Mouse (Mus musculus): Measurements from ENCODE around the gene Syt5.

DNA sequence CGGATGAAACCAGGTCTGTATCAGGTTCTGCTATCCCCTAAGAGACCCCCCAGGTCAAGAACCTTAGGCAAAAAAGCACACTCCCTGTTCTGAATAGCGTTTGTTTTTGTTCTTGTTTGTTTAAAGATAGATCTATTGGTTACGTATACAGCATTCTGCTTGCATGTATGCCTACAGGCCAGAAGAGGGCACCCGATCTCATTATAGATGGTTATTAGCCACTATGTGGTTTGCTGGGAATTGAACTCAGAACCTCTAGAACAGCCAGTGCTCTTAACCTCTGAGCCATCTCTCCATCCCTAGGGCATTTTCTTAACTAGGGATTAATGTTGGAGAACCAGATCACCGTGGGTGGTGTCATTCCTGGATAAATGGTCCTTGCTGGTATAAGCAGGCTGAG lies 6.0 kb downstream of the Syt5 start:
- TF ChIP-seq CTCF (IDR thresholded peaks at IDR 0.05; ENCODE audit: extremely low read depth, insufficient read depth, low read length) (no peak), POLR2A (IDR thresholded peaks at IDR 0.05; ENCODE audit: extremely low read depth, insufficient read depth, low read length) (no peak)
